Mouse (Mus musculus) left cerebral cortex, postnatal 10 days (tissue): ENCODE data around the gene Herc4. TPM values are rescaled to one million over a fixed set of nuclear protein-coding genes. Genes with fewer than 3 reads are reported as not detected.

ENCODE experiments used
- DNase-seq, 2 experiments: peaks; one replicate each; pipeline ENCODE4 v3.0.0; 2021 to 2022; ENCODE audit warnings: low spot score in 2 of 2, mixed read lengths in 1 of 2; ENCODE audit errors: extremely low spot score in 1 of 2
- intact Hi-C: fragments of 180-260 bp; cut with DNase I; formaldehyde crosslinking; loops from one replicate; pipeline ENCODE4 v1.15.1; 2025
- total RNA-seq, 2 experiments: library from RNA; stranded (reverse); gene quantifications; 2 replicates each; pipeline ENCODE4 v1.2.3; 2021

The Herc4 gene
- 10 to 100 TPM; 40.6 to 43.6 TPM for total RNA-seq

DNA sequence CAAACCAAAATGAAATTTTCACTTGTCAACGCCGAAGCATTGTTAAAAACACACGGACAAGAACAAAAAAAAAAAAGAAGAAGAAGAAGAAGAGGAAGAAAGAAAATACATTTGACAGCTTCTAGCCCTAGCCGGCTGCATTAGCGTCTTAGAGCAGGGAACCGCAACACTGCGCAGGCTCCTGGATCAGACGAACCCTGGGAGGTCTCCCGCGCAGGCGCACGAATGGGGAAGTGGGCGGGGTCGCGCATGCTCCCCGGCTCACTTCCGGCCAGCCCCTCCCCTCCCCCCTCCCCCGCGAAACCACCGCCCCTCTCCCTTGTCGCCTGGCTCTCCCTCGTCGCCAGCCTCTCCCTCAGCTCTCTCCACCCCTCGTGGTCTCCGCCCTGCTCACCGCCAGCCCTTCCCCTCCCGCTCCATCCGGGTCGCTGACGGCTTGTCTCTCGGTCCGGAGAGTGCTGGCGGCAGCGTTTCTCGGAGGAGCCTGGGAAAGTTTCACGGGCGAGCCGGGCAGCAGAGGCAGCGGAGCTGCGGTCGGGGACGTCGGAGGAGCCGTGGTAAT, at the start of gene Herc4:
Gene Herc4, plus strand, starts transcription at position 318 of the 562 bp plus-strand sequence.
- intact Hi-C loops: loop anchor here (5.0 kb wide), 1 partner anchor 86 kb away; no protein-coding TSS in a partner anchor
- DNase-seq: peak; percentile 95 to 96

DNA sequence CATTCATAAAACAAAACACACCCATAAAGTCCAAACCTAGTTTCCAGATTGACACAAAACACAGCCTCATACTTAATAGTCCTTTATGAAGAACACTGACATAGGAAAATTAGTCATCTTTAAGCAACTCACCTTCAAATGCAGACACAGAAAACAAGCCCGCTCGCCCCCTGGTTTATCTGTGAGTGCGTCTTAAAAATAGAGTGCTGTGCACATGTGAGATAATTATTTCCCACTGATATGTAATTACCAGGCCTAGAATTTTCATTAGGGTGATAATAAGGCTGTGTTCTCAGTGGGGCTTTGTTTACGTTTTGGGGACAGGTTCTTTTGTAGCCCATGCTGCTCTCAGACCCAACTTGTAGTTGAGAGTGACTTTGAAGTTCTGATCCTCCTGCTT, 44.6 kb upstream of the Herc4 start:
- no peak for DNase-seq
- intact Hi-C loops: no loop called here

DNA sequence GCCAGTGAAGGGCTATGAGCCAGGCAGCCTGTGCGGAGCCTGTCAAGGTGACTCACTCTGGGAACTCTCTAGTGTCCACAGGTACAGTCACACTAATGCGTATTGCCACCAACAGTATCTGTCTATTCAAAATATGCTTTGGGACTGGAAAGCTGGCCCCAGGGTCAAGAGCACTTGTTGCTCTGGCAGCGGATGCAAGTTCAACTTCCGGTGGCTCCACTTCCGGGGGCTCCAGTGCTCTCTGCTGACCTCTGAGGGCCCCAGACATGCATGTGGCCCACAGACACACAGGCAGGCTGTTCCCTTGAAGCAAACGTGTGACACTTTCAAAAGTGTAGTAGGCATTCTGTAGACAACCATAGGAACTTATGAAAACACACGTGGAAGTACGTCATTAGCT, 42.1 kb upstream of the Herc4 start:
- DNase-seq: no peak
- intact Hi-C loops: no loop called here

DNA sequence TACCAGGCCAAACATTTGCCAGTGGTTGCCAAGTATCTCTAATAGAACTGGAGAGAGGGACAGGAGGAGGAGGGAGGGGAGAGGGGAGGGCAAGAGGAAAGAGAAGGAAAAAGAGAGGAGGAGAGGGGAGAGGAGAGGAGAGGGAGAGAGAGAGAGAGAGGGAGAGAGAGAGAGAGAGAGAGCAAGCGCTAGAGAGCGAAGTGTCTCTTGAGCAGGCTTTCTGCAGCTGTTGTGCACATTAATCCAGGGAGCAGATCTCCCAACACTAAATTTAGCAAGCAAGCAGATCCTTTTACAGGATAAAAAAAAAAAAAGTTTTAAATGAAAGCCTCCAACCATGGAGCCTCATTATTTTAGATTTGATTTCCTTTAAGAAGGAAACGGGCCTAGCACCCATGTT, 40.6 kb upstream of the Herc4 start:
- no peak for DNase-seq
- intact Hi-C loops: no loop called here

DNA sequence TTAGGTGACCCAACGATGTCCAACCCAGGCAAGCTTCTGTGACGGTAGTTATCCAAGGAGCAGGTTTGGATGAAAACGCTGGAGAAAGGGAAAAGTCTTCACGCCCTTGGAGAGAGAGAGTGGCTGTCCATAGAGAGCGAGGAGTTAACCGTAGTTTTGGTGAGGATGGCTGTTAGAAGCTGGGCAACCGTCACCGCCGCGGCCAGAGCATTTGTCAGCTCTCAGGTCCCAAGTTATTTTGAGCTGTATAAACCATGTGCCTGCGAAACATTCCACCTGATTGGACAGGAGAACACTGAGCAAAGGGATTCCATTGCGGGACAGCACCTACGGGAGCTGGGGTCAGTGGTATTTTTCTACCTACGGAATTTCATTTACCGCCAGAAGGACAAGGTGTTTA, 39.9 kb upstream of the Herc4 start, which contains the start of gene Mypn:
Gene Mypn, minus strand, starts transcription at position 225 of the 400 bp plus-strand sequence.
- intact Hi-C loops: no loop called here

DNA sequence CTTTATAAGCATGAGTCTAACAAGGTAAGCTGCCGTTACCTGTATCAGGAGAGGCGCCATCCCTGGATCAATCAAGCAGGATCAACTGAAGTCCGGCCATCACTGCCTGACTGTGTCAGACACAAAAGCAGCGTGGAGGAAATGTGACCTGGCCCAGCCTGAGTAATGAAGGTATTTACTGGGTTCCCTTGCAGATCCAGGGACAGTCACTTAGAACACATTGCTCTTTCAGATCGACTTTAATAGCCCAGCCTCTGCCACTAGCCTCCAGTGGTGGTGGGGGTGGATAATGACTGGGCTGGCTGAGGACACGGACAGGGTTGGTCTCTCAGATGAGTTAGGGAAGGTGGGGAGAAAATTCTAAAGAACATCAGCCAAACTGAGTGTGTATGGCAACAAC, 34.7 kb upstream of the Herc4 start:
- no peak for DNase-seq
- intact Hi-C loops: no loop called here

More for the DNA sequence above, 39.9 kb upstream of the Herc4 start, which contains the start of gene Mypn:
- no peak for DNase-seq

DNA sequence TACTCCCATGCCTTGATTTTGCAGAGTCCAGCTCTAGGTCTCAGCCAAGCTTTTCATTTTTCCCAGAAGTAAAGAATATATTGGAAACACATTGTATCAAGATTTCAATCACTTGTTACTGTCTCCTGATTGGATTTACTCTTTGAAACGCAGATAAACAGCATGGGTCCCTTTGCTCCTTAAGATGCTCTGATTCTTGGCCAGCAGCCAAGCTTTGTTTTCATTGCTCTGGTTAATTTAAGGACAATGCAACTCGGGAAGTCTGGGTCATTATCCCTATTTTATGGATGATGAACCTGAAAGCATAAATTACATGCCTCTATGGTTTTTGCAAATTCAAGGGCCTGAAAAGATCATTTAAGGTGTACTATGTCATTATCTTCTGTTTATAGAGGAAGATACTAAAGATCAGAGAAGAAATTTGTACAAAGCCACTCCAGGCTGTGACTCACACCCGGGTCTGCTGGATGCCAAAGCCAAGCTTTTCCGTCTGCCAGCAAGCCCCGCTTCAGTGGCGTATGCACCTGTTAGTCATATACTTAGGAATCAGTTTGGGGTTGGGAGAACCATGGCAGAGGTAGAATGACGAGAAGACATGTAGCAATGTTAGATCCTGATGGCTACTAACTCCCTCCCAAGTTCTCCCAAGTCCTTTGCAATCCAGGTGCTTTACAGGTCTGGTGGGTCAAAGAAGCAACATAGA, 22.4 kb upstream of the Herc4 start:
- DNase-seq: no peak
- intact Hi-C loops: no loop called here

DNA sequence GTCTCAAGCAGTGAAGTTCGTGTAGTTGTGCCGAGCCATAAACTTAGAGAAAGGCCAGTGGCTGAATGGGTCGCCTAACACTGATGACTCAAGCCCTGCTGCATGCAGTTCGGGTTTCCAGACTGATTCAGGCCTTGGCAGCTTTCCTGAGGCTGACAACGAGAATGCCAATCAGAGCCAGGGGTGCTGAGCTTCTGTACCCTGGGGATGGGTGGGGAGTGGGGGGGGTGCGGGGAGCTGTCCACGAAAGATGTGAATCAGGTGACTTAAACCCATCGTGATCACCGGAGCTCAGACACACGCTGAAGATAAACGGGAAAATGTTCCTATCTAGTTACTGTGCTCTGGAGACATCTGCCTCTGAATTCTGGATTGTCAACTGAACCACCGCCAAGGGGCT, 19.3 kb upstream of the Herc4 start:
- intact Hi-C loops: no loop called here
- DNase-seq: no peak

DNA sequence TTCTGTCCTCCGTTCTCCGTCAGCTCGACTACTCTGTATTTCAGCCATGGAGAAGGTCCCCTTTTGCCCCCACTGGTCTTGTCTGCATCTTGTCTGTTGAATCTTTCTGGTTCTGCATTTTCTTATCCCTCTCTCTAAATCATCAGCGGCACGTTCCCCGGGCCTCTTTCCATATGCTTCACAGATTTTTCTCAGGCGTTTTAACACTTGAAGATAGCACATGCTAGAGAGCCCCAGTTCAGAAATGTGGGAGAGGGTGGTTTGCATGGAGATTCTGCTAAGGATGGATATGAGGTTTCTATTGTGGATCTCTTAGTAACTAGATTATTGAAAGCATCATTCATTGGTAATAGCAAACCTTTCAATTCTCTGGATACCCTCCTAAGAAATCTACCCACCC, 13.3 kb upstream of the Herc4 start:
- intact Hi-C loops: no loop called here
- DNase-seq: peak in 1 of 2 experiments; percentile 41

DNA sequence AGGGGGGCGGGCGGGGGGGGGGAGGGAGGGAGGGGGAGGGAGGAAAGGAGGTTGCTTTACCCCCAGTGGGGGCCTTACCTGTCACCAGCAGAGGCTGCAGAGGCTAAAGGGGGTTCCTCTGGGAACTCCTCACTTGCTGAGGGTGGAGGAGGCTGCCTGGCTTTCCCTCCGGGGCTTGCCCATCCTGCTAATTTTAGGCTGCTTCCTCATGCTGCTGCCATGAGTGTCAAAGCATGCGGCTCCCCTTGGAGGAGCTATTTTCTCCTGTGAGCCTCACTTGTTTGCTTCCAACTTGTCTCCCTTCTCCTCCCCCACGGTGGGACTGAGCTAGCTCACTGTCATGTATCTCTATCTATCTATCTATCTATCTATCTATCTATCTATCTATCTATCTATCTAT, 12.8 kb upstream of the Herc4 start:
- intact Hi-C loops: no loop called here

DNA sequence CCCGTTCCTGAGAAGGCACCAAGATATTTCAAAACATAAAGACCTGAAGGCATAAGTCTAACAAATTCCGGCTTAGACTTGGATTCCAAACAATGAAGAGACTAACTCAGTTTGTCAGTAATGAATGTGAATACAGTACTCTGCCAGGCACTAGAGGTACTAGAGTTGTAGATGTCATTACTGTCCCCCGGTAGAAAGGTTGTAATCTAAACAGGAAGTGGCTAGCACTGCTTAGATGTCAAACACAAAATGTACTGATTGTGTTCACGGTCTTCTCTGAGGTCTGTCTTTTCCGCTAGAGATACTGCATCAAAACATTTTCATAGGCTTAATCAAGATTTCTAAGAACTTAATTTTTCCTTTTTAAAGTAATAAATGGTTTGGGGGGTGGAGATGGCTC, 12.0 kb upstream of the Herc4 start:
- intact Hi-C loops: no loop called here
- no peak for DNase-seq

More for the DNA sequence above, 12.8 kb upstream of the Herc4 start:
- DNase-seq: peak in 1 of 2 experiments; percentile 38

DNA sequence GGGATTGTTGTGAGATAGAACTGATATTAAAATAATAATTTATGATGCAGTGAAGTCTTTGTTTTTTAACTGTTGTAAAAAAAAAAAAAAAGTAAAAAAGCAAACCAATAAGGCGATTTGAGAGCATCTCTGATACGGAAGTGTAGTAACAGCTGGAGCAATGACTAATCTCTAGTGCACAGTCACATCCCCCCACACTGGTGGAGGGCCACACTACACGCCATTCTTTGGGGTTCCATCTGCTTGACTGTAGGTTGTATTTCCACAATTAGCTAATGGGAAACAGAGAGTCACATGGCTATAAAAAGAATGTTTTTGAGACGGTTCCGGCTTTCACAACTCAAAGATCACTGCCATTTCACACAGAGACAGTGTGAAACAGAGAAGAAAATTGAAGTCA, 9.5 kb upstream of the Herc4 start:
- intact Hi-C loops: no loop called here
- DNase-seq: no peak

DNA sequence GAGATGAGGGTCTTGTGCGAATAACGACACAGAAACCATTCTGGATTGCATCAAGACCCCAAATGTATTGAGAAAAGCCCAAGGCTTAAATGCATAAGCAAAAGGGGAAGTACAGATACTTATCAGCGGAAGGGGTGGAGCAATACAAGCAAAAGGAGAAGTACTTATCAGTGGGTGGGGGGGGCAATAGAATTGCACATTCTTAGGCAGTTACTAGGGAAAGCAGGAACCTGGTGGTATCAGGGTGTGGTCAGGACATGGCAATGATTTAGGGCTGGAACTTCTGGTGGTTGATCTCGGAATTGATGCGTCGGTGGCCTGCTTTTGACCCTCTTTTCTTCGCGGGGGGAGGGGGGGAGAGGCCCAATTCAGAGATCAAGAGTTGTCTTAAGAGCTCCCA, 7.7 kb upstream of the Herc4 start:
- intact Hi-C loops: no loop called here
- no peak for DNase-seq

DNA sequence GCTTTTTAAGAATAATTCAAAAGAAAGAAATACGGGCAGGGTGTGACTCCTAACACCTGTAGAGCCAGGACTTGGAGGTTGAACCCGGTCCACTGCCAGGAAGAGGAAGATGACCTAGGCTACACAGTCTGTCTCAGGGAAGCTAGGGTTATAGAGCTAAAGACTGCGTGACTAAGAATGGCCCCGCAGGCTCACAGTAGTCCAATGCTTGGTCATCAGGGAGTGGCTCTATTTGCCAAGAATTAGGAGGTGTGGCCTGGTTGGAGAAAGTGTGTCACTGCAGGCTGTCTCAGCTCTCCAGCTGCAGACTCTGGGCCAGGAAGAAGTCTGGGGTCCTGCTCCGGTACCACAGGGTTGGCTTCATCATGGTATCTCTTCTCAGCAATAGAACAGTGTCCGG, 6.9 kb upstream of the Herc4 start:
- DNase-seq: no peak
- intact Hi-C loops: no loop called here

DNA sequence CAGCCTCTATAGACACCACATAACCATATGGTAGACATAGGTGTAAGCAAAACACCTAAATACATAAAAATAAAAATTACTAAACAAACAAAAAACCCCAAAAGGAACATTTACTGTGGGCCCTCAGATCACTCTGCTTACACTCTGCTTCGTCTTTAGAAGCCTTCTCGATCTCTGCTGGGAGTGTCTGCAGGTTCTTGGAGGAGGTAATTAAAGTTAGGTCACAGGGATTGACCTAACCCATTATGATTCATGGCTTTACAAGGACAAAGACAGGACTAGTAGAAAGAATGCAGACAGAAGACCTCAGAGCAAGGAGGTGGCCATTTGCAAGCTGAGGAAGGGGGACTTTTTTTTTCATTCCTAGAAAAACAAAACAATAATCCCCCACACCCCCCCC, 6.4 kb upstream of the Herc4 start:
- DNase-seq: no peak
- intact Hi-C loops: no loop called here

DNA sequence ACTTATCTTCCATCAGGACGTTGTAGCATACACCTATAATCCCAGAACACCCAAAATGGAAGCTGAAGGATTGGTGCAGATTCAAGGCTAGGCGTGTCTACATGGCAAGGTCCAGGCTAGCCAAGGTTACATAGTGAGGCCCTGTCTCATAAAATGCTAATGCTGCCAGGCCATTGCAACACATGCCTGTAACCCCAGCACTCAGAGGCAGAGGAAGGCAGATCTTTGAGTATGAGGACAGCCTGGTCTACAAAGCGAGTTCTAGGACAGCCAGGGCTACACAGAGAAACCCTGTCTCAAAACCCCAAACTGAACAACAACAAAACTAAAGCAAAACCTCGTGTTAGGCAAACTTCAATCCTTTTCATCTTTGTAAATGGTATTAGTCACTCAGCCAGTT, 5.5 kb upstream of the Herc4 start:
- intact Hi-C loops: no loop called here
- DNase-seq: no peak

DNA sequence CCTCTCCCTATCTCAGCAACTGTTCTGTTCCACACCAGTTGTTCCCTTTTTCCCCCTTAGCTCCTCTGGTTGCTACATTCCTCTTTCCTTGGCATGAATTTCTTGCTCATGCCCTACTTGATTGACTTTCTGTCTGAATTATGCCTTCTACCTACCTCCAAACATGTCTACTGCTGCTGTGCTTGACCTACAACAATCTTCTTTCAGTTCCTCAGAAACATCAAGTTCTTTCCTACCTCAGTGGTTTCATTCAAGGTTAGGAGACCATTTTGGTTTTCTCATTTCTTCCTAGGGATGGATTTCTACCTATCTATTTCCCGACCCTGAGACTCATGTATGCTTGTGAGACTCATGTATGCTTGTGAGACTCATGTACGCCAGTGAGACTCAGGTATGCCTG, 3.8 kb upstream of the Herc4 start:
- DNase-seq: no peak
- intact Hi-C loops: loop anchor here (5.0 kb wide), 1 partner anchor 83 kb away; no protein-coding TSS in a partner anchor

DNA sequence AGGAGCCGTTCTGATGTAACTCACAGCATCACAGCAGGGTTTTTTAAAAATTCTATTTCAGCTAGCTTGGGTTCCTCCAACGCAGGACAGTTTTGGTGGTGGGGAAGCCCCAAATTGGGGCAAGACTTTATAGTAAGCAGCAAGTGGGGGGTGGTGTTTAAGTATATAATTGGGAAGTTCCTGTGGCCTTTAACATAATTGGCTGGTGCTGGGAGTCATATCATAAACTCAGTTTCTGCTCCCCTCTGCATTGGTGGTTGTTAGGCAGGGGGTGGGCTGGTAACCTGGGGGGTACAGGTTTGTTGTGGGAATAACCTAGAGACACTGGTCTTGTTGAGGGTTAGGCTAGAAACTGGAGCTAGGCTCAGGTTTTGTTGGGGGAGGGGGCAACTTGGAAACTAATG, 2.7 kb upstream of the Herc4 start:
- intact Hi-C loops: loop anchor here (5.0 kb wide), 1 partner anchor 84 kb away; no protein-coding TSS in a partner anchor
- DNase-seq: no peak

DNA sequence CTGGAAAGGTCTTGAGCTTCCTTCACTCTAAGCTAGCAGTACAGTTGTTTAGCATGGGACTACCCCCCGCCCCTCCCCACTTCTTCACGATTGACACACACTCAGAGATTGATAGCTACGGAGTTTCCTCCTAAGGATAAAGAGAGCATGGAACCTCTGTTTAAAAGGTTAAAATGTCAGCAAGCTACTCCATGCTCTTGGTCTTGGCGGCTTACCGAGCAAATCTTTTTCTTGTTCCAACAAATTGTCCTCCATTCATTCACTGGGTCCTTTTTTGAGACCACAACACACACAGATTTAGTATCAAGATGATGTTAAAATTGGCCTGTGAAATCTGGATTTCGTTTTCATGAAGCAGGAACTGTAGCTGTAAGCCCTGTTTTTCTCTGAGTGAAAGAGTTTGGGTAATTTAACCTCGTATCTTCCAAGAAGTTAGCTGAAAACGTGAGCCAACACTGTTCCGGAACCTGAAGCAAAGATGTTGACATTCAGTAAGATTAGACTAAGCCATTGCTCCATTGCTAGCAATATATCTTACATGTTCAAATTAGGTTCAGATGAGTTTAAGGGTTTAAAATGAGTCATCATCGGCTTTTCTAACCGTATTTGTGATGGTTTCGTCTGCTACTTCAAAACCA, 693 bp upstream of the Herc4 start:
- DNase-seq: no peak
- intact Hi-C loops: loop anchor here (5.0 kb wide), 1 partner anchor 86 kb away; no protein-coding TSS in a partner anchor

DNA sequence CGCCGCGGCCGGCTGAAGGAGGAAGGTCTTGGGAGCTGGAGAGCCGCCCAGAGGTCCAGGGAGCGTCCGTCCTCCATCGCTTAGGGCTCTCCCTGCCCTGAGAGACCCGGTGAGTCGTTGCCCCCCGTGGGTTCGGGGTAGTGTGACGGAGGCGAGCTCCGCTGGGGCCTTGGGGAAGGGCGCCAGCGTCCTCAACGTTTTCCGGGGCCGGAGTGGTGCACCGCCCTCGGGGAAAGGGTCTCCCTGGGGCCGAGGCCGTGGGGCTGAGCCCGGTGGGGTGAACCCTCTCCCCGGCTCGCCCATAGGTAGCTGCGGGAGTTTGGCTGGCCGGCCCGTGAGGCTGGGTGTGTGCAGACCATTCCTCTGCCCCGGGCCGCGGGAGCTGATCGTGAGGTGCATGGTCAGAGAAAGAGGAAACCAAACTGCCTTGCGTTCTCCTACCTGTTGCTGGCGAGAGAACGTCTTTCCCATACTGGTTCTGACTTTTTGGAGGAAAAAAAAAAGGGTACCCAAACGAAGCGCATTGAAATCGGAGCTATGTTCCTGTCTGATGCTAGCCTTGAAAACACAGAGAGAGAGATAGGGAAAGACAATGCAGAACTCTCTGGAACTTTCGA, 553 bp downstream of the Herc4 start:
- no peak for DNase-seq
- intact Hi-C loops: loop anchor here (5.0 kb wide), 1 partner anchor 87 kb away; no protein-coding TSS in a partner anchor
